Mouse (Mus musculus) 3T3-L1 (cell line): Measurements from ENCODE around the gene Hist2h2aa1.
A peak's percentile ranks its signal among the peaks of the same experiment; 100 is the strongest.
"Not testable (repeated sequence)": the region's sequence is repeated elsewhere in the genome, so short reads cannot be mapped to it uniquely, and the experiment has no call there.

Source experiments
- DNase-seq: peaks from one replicate; pipeline ENCODE4 v3.0.0-alpha.2; 2015; ENCODE audit warnings: low read depth, low spot score

Hist2h2aa1 gene

DNA sequence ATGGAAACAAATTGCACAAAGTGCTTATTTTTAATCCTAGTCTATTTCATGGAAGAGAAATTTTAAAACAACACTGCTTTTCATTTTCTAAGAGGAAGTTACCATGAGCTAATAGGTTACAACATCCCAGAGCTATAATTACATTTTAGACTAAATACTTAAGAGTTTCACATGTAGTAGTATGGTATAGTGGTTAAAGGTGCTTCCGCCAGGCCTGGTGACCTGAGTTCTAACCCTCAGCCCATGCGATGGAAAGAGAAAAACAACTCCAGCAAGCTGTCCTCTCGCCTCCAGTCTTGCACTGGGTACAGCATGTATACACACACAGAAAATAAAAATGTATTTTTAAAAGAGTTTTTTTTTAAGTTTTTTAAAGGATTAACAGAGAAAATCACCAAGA is 6.5 kb downstream of the Hist2h2aa1 start:
- DNase-seq, result no peak

DNA sequence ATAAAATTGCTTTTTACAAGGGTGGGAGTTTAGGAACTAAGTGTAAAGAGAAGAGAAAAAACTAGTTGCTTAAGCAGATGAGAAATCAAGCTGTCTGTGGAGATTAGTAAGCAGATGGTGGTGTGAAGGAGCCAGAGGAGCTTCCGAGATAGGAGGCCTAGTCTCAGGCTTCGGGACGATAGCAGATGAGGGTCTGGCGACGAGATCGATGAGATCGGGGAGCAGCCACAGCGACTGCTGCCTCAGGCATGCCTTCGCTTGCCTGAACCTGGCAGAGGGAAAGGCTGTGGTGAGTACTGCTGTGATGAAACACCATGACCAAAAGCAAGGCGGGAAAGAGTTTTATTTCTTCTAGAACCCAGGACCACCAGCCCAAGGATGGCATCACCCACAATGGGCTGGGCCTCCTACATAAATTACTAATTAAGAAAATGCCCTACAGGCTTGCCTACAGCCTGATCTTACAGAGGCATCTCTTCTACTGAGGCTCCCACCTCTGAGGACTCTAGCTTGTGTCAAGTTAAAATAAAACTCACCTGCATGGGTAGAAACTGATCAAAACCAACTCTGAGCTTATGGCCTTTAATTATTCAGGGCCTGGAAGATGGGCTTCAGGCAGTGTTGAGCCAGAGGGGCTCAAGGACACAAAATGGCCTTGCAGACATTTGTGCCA is 9.5 kb downstream of the Hist2h2aa1 start:
- no peak for DNase-seq

DNA sequence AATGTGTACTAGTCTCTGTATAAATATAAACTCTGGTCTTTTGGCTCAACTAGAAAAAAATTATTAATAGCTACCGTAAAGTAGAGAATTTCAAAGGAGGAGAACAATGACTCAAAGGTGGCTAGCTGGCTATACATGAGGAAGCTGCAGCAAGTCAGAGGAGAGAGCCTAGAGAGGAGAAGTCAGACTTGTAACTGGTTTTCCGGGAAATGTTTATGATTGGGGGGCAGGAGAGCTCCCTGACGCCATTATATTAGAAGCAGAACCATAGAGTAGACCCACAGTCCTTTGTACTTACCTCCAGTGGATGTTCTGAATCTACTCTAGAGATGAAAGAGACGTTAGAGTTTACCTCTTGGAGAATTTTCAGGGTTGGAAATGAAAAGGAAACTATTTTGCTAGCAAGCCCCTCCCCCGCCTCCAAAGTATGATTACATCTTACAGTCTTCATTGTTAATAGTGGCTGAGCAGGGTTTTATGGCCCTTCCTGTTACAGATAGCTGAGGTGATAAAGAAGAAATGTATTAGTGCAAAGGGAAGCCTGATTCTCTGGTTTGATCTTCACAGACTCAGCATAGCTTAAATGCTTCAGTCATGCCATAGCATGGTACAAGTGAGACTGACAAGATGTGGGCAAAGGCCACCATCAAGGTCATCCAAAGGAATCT is 10.8 kb downstream of the Hist2h2aa1 start:
- no peak for DNase-seq

DNA sequence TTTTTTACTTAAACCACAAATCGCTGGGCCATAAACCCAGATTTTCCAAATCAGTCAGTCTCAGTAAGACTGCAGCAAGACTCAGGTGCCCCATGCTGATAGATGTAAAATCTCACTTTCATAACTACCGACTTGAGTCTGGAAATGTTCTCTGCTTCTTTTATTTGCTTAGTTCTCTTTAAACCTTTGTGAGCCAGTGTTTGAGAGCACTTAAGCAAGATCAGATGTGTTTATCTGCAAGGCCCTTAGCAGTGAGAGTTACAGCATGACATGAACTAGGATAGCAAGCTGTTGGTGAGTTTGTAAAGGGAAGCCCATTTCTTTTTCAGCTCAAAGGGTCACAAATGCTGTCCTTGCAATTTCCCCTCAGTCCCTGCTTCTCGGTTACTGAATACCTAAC is 11.9 kb downstream of the Hist2h2aa1 start:
- no peak for DNase-seq

DNA sequence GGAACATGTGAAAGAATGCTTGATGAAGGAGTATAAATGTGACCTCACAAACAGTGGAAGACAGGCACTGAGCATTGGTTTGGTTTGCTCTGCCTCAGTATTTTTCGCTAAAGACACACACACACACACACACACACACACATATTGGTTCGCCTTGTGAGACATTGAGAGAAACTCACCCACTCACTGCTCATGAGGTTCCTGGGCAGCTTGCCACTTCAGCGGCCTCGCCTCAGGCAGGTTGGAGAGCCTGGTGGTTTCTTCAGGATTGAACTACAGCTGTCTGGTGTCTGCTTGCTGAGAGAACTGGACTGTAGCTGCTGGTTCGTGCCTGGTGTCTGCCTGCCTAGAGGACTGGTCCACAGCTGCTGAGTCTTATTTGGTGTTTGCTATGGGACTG is 14.9 kb downstream of the Hist2h2aa1 start:
- DNase-seq, result peak; percentile 52

DNA sequence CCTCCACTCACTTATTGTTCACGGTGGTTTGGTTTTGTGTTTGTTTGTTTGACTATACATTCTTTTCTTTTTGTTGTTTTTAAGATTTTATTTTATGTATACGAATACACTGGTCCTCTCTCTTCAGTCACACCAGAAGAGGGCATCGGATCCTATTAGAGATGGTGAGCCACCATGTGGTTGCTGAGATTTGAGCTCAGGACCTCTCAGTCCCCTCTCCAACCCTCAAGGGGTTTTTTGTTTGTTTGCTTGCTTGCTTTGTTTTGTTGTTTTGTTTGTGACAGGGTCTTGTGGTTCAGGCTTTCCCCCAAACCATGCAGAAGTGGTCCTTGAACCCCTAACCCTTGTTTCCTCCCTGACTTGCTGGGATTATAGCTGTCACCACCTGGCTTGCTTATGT is 16.3 kb downstream of the Hist2h2aa1 start:
- DNase-seq, result peak; percentile 58

DNA sequence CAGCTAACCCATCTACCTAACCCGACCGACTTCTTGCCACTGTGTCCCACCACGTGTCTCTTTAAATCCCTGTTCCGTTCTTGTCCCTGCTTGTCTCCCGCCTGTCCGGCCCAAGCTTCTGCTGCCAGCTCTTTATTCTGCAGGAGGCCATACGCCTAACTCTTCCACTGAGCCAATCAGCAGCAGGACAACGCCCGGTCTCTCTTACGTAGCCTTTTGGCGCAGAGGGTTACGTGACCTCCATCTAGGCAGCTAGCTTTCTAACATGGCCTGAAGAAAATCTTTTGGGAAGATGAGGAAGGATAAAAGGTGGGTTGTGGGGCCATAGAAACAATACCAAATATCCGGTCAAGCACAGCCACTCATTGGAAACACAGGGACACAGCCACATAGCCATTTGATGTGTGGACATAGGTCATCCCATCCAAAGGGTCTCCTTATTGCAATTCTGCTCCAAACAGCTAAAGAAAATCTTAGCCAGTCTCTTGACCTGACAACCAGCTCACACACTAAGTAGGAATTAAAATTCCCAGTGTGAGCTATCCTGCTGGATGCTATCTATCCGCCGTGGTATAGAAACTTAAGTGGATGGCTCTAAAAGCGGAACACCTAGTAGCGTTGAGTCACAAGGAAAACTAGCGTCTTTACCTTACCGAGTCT is 17.0 kb downstream of the Hist2h2aa1 start:
- peak; percentile 97 for DNase-seq

DNA sequence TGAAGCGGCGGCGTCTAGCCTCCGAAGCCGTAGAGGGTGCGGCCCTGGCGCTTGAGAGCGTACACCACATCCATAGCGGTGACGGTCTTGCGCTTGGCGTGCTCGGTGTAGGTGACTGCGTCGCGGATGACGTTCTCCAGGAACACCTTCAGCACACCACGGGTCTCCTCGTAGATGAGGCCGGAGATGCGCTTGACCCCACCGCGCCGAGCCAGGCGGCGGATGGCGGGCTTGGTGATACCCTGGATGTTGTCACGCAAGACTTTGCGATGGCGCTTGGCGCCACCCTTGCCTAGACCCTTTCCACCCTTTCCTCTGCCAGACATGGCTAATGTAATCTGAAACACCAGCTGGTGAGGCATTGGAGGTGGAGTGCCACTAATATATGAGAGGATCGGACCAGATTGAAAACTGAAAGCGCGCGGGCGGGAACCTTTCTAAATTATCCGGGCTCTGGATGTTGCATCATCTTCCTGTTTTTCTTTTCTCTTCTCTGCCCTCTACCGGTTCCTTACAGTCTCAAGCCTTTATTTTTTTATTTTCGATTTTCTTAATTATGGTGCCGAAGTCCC is 17.8 kb downstream of the Hist2h2aa1 start, which contains the start of gene Hist2h4:
Gene Hist2h4, minus strand, starts transcription at position 333 of the 572 bp plus-strand sequence.
- DNase-seq, result peak; percentile 99

DNA sequence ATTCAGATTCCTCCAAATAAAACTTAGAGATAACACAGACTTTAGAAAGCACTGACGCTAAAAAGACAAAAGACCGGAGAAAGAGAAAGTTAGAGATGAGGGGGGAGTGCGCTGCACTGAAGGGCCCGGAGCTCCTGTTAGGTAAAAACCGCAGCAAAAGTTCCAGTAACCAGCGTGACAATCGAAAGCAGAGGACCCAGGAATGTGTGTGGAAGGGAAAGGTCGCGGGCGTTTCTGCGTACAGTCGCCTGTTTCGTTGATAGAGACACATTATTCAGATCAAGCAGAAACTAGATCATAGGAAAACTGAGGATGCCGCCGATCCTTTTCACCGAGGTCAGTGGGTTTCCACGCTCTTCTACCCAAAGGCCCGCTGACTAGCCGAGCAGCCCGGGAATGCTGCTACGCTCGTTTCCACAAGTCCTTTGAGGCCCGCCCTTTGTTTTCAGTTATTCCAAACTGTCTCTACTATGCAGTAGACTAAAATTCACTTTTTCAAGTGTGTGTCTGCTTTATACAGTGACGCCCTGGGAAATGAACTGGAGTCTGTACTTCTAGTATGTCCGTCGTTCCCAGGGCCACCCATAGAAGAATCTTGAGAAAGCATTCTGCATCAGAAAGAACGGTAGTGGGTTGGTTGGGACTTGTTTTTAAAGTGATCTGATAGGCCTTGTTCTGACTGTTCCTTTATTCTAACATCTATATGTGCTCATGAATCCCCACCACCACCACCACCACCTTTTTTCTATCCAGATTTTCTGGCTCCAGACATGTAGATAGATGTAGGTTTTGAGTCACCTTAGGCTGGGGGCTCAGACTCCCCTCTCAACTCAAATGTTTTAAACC is 18.5 kb downstream of the Hist2h2aa1 start:
- DNase-seq, result peak; percentile 77

DNA sequence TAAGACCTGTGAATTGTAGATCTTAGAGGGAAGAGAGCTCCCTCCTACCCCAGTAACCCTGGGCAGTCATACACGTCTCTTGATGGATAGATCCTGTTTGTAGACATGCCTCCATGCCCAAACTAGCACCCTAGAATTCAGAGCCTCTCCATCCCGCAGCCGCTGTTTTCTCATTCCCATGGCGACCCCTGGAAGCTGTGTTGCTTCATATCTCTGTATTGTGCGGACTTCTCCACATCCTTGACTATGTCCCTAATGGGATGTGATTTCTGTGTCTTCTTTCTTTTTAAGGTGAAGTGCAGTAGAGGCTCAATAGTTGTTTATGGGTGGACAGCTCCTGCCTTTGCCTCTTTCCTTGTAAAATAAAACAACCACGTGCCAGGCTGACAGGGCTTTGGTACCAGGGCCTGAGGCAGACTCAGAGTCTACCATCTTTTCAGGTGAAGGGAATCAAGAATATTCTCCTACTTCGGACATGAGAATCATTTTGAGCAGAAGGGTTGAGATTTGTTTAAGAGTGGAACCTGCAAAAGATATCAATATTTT is 19.2 kb downstream of the Hist2h2aa1 start:
- DNase-seq, result peak; percentile 47

DNA sequence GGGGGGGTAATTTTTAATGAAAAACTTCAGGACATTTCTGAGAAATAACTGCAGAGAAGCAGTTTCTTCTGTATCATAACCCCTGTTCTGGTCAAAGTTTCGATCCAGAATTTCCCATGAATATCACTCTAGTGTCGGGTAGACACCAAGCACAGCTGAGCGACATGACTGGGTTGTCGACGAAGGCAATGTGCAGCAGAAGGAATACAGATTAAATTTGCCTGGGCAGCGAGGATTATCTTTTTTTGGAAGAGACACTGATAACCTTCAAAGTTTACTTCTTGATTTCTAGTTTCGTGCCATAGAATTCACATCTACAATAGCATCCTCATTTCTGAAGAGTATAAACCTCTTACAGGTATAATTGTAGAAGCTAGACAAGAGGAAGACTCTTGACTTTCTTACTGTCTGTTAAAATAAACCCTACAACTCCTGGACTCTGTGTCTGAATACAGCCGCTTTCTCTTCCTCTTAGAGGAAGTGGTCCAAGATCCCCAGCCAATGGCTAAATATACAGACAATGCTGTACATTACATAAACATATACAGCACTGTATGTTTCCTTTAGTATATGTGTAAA is 20.9 kb downstream of the Hist2h2aa1 start:
- DNase-seq, result no peak

DNA sequence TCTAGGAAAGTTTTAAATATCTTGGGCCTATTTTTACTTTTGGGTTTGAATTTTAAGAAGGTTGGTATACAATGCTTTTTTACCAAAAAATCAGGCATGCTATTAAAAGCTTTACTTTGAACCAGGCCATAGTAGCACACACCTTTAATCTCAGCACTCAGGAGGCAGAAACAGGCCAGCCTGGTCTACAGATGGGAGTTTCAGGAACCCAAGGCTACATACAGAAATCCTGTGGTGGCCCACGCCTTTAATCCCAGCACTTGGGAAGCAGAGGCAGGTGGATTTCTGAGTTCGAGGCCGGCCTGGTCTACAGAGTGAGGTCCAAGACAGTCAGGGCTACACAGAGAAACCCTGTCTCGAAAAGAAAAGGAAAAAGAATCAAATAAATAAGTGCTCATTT is 22.2 kb downstream of the Hist2h2aa1 start:
- DNase-seq, result no peak

DNA sequence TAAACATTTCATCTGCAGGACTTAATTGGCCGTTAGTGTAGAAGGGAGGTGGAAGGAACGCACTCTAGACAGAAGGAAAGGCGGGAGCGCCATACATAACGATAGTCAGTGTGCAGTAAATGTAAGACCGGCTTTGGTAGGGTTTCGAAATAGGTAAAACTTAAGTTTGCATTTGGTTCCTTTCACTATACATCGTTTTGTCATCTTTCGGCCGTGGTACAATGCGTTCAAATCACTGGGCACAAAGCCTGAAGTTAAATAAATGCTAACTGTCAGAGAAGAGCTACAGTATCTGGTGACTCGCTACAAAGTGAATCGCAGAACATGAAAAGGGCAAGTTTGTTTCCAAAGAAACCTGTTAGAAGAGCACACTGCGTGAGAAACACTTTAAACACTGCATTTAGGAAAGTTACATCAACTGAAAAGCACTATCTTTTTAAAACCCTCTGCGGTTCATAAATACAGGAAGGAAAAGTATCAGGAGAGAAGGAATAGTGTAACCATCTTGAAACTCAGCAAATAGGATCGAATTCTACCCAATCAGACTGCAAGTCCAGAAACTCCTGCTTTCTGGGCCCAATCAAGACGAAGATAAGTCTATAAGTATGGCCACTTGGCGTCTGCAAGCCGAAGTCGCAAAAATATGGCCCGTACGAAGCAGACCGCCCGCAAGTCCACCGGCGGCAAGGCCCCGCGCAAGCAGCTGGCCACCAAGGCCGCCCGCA is 22.9 kb downstream of the Hist2h2aa1 start, which contains the start of gene Hist2h3b:
Gene Hist2h3b, plus strand, starts transcription at position 604 of the 725 bp plus-strand sequence.
- DNase-seq, result peak; percentile 92

DNA sequence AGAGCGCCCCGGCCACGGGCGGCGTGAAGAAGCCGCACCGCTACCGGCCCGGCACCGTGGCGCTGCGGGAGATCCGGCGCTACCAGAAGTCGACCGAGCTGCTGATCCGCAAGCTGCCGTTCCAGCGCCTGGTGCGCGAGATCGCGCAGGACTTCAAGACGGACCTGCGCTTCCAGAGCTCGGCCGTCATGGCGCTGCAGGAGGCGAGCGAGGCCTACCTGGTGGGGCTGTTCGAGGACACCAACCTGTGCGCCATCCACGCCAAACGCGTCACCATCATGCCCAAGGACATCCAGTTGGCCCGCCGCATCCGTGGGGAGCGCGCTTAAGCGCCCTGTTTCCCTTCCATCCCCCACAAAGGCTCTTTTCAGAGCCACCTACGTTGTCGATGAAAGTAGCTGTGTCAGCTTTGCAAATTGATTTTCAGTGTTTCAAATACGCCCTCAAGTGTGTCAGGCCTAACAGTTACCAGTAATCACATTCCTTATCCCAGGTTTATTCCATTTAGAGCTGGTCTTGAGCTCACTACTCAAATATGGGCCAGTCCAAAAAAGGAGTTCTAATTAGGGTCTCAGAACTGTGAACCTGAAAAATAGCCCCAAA is 23.6 kb downstream of the Hist2h2aa1 start:
- DNase-seq, result not testable (repeated sequence)

DNA sequence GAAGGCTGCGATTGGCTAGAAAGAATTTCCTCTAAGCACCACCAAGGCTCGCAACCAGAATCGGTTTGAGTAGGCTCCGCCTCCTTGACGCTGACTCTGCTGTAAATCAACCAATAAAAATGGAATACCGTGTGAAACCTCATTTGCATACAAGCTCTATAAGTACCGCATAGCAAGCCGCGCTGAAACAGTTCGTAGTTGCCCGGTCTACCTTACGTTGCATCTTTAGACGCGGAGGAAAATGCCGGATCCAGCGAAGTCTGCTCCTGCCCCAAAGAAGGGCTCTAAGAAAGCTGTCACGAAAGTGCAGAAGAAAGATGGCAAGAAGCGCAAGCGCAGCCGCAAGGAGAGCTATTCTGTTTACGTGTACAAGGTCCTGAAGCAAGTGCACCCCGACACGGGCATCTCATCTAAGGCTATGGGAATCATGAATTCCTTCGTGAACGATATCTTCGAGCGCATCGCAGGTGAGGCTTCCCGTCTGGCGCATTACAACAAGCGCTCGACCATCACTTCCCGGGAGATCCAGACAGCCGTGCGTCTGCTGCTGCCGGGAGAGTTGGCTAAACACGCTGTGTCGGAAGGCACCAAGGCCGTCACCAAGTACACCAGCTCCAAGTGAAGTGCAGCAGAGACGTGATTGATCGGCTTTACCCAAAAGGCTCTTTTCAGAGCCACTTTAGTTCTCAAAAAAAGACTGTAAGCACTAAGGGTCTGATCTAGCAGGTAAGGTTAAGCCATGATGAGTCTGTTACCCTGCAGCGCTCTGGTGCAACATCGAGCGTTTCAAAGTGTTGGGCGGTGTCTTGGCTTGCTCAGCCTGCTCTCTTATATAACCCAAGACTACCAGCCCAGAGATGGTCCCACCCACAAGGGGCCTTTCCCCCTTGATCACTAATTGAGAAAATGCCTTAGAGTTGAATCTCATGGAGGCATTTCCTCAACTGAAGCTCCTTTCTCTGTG is 24.5 kb downstream of the Hist2h2aa1 start, which contains the start of gene Hist2h2bb:
Gene Hist2h2bb, plus strand, starts transcription at position 242 of the 964 bp plus-strand sequence.
- DNase-seq, result peak; percentile 99

DNA sequence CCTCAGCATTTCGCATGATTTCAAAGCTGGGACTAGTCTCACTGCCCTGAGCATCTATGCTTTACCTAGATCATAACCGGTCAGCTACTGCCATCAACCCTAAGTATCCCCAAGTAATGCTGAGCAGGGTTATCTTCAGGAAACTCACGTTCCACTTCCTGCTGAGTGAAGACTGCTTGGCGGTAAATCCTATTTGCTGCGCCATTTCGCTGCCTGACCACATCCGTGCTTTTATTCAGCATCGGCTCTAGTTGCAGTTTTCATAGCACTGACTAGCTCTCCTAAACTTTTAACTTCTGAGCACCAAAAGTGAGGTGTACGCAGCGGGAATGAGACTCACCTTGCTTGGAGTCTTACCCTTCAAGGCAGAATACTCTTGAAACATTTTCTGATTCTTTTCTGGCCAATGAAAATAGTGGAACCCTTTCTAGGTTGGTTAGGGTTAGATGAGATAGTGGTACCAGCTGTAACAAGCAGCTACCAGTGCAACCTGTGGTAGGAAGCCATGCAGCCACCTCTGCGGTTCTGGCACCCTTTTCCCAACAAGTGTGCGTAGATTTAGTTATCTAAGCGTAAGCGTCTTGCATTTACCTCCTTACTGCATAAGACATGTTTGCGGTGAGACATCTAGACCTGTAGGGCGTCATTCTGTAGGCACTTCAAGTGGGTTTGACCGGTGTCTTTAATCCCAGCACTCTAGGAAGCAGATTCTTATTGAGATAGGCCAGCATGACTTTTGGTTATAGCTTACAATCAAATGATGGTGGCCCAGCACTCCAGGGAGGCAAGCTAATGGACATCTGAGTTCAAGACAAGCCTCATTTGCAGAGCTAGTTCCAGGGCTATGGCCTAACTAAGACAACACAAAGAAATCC is 28.5 kb downstream of the Hist2h2aa1 start:
- peak; percentile 80 for DNase-seq

DNA sequence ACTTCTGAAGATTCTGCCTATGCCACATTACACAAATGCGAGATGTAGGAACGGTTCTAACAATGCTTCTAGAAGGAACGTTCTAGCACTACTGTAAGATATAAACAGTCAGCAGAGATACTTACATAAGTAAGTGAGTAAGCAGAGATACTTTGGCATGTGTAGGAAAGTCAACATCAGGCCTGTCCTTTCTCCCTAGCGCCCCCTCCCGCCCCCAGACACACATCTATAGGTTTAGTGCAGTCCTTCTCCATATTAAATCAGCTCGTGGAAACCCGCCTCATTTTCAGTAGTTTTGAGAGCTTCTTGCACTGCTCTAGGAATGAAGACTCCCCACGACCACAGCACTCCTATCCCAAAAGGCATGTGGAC is 32.1 kb downstream of the Hist2h2aa1 start:
- DNase-seq, result peak; percentile 43
